Mouse (Mus musculus) cerebellum, adult (tissue): Measurements from ENCODE around the gene Zxdc.
A peak's percentile ranks its signal among the peaks of the same experiment; 100 is the strongest.

Experiments
- ATAC-seq: cut with Nextera tagmentation; 2 replicates; pipeline ENCODE4 v1.9.2; 2017; ENCODE audit warnings: mild to moderate bottlenecking, moderate library complexity, mixed read lengths; ENCODE audit not compliant: insufficient number of reproducible peaks, low FRiP score, low TSS enrichment

The Zxdc gene

DNA sequence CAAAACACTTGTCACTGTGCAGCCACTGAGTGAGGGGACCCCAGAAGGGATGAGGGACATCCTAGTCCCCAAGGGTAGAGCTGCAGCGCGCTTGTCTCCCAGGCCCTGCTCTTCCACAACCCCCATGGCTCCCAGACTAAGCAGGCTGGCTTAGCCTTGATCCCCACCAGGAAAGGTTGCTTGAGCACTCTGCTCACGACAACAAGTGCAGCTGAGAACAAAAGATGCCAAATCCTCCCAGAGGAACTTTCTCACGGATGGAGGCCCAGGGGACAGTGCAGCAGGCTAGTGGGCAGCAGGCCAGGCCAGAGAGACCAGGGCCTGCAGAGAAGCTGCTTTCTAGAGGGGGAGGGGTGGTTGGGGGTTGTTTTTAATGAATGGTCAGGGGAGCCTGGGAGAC, 77.6 kb downstream of the Zxdc start:
- no peak for ATAC-seq

DNA sequence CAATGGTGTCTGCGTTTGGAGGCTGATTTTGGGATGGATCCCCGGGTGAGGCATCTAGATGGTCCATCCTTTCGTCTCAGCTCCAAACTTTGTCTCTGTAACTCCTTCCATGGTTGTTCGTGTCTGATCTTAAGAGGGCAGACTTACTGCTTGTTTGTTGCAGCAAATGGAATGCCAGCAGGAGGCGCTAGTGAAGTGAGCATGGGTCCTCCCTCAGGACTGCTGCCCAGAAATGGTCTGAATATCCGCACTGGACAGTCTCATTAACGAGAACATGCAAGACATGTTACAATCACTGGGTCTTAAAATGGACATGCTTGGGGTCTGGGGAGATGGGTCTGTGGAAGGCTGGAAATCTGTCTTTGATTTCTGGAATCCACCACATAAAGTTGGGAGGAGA, 80.9 kb downstream of the Zxdc start:
- peak; percentile 76 for ATAC-seq

DNA sequence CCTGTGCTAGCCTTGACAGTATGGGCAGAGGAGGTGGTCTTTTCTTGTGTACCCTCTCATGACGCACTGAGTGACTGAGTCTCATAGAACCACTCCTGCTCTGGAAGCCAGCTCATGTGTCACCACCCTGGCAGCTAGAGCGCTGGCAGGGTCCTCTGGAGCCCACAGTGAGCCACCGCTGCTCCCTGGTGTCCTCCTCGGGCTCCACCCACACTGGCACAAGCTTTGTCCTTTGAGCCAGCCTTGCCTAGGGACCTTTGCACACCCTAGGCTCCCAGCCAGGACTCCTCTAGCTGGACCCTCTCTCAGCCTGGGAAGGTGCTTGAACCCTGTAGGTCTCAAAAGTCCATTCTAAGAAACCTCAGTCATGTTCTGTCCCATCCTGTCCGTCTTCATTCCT, 81.4 kb downstream of the Zxdc start:
- 0 out of 2 replicates have a peak, but pooled peaks have one; percentile 2 for ATAC-seq

DNA sequence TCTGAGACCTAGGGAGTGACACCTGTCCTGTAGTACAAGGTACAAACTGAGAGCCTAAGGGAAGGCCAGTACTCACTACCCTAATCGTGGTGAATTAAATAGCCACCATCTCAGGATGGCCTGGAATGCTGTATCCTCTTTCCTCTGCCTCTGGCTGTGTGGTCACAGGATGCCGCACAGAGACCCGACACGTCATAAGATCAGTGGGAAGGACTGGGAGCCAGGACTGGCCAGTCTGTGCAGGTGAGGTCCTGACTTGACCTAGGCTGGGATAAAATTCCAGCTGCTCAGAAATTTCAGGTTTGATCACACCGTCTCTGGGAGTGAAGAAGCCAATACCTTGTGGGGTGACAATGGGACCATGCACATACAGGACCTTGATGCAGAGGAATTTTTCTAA, 82.2 kb downstream of the Zxdc start:
- no peak for ATAC-seq

DNA sequence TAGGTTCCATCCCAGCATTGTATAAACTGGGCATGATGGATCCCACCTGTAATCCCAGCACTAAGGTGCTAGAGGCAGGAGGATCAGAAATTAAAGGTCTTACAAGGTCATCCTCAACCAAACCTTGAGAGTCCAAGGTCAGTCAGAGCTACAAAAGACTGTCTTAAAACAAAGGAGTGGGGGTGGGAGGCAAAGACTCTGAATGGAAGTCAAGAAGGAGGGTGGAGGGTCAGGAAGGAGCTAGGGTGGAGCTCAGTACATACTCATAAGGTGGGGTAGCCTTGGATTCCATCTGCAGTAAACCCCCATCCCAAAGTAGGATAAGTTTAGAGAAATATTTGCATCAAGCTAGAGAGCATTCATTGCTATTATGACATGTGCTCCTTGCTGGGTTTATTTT, 83.3 kb downstream of the Zxdc start:
- no peak for ATAC-seq
